Mouse (Mus musculus) left cerebral cortex, postnatal 10 days (tissue): ENCODE results near the gene Mcm10. TPM values are rescaled to one million over a fixed set of nuclear protein-coding genes. Genes with fewer than 3 reads are reported as not detected.

Experiments used
- DNase-seq, 2 experiments: peaks; one replicate each; pipeline ENCODE4 v3.0.0; 2021 to 2022; ENCODE audit warnings: low spot score in 2 of 2, mixed read lengths in 1 of 2; ENCODE audit errors: extremely low spot score in 1 of 2
- intact Hi-C: fragments of 180-260 bp; cut with DNase I; formaldehyde crosslinking; loops from one replicate; pipeline ENCODE4 v1.15.1; 2025
- total RNA-seq, 2 experiments: library from RNA; stranded (reverse); gene quantifications; 2 replicates each; pipeline ENCODE4 v1.2.3; 2021

Mcm10 gene
- total RNA-seq, 2 experiments from 2014 or later: 2.6 to 2.9 TPM

- DNase-seq: no peak
- intact Hi-C loops: no loop called here
These were observed 22.2 kb upstream of the Mcm10 start for GRCm38 (mm10) chr2:5034801-5035200.

- no peak for DNase-seq
- intact Hi-C loops: no loop called here
These were observed 21.2 kb upstream of the Mcm10 start for GRCm38 (mm10) chr2:5033546-5034420.

DNA sequence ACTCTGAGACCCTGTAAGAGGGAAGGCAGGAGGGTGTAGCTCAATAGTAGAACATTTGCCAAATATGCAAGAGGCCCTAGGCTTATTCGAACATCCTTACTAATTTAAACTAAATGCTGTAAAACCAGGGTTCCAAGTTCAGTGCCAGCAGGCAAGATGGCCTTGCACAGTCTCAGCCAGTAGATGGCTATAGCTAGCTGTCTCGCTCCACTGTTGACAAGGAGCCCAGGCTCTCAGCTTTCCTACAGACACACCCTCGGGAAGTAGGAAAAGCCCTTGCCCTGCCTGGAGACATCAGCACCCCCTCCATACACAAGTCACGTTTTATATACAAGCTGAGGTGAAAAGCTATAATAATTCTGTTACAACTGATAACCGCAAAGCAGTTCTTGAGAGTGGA is 20.1 kb upstream of the Mcm10 start:
- intact Hi-C loops: no loop called here
- DNase-seq: no peak

DNA sequence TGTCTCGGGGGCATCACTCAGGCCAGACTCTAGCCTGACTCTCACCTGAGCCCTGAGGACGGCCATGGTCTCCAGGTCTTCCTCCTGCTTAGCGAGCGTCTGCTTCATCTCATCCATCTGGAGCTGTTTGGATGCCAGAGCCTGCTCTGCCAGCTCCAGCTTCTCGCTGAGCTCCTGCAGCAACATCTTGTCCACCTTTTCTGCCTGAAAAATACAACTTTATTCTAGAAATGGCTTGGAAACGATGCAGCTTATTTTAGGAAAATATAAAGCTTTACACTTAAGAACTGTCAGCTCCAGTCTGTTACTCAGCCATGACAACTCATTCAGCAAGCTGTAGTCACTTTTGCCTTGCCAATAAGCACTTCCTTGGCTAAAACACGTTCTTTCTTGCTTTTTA is 18.6 kb upstream of the Mcm10 start:
- intact Hi-C loops: no loop called here
- DNase-seq: peak in 1 of 2 experiments; percentile 47

- intact Hi-C loops: no loop called here
These were observed 17.2 kb upstream of the Mcm10 start for GRCm38 (mm10) chr2:5029808-5030207.

GRCm38 (mm10) chr2:5028047-5028446 is 15.5 kb upstream of the Mcm10 start:
- intact Hi-C loops: no loop called here
- DNase-seq: no peak

More at GRCm38 (mm10) chr2:5029808-5030207, 17.2 kb upstream of the Mcm10 start:
- DNase-seq: no peak

GRCm38 (mm10) chr2:5027057-5027456 is 14.5 kb upstream of the Mcm10 start:
- intact Hi-C loops: no loop called here
- no peak for DNase-seq

- intact Hi-C loops: no loop called here
- no peak for DNase-seq
These were observed 12.7 kb upstream of the Mcm10 start for GRCm38 (mm10) chr2:5025162-5025733.

- intact Hi-C loops: no loop called here
- DNase-seq: no peak
These were observed 11.3 kb upstream of the Mcm10 start for GRCm38 (mm10) chr2:5023699-5024399.

GRCm38 (mm10) chr2:5023275-5023674 is 10.7 kb upstream of the Mcm10 start:
- DNase-seq: no peak
- intact Hi-C loops: no loop called here

- intact Hi-C loops: no loop called here
- no peak for DNase-seq
These were observed 7.1 kb upstream of the Mcm10 start for GRCm38 (mm10) chr2:5019708-5020107.

DNA sequence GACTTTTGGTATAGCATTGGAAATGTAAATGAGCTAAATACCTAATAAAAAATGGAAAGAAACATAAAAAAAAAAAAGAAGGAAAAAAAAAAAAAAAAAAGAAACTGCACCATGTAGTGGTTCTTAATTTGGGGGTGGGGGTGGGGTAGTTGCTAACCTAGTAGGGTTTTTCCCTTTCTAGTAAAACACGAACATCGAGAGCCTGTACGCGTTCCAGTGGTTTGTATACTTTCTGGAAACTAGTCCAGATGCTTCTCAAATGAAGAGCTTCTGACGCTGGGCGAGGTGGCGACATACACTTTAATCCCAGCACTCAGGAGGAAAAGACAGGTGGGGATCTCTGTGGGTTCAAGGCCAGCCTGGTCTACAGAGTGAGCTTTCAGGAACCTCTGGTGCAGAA is 4.3 kb upstream of the Mcm10 start:
- DNase-seq: no peak
- intact Hi-C loops: no loop called here

- intact Hi-C loops: no loop called here
- DNase-seq: no peak
These were observed 2.9 kb upstream of the Mcm10 start for GRCm38 (mm10) chr2:5015527-5015926.

GRCm38 (mm10) chr2:5014616-5015015 is 2.0 kb upstream of the Mcm10 start:
- no peak for DNase-seq
- intact Hi-C loops: no loop called here

GRCm38 (mm10) chr2:5011898-5012490 is 597 bp downstream of the Mcm10 start:
- intact Hi-C loops: no loop called here

DNA sequence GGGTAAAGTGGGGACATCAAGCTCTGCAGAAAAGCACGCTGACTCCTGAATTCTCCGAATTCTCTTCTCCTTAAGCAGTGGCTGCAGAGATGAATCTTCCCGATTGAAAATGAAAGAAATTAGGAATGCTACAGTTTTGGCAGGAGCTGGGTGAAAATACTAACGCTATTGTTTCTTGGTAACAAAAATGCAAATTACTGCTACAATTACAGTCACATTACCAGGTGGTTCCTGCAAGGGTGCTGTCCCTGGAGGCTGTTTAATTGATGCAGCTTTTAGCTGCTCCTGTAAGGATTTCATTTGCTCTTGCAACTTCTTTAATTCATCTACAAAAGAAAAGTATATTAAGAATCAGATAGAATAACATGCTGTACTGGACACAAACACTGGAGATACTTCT is 5.5 kb downstream of the Mcm10 start:
- intact Hi-C loops: no loop called here
- DNase-seq: no peak

More at GRCm38 (mm10) chr2:5011898-5012490, 597 bp downstream of the Mcm10 start:
- DNase-seq: no peak

DNA sequence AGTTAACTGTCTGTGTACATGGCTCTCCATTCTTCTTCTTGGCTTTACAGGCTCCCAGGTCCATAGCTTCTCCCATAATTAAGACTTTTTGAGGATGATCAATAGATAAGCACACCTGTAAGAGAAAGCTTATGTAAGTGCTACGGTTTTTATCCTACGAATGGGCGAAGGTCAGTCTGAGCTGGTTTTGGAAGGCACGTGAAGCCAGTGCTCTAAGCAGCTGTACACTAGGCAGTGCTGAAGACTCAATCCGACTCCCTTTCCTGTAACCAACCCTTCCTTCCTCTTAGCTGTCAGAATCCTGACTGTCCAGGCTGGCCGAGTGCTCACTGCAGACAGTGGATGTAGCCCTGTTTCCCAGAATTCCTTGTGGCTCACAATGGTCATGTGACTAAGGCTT is 11.3 kb downstream of the Mcm10 start:
- DNase-seq: no peak
- intact Hi-C loops: no loop called here

- intact Hi-C loops: no loop called here
These were observed 13.7 kb downstream of the Mcm10 start for GRCm38 (mm10) chr2:4998905-4999304.

DNA sequence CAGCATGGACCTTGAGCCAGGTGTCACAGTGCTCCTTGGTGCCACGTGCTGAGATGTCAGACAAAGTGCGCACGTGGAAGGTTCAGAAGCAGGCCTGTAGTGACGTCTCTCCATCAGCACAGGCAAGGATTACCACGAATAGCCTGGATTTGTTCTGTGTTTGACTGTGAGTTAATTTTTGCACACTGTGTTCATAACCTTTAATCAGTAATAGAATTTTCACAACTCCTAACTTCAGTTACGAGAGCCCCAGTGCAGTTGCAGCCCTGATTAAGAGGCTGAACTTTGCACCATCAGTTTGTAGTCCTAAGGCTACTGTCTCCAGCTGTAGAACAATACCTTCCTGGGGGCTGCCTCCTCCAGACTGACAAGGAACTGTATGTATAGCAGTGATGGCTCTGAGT is 16.2 kb downstream of the Mcm10 start:
- DNase-seq: no peak
- intact Hi-C loops: no loop called here

More at GRCm38 (mm10) chr2:4998905-4999304, 13.7 kb downstream of the Mcm10 start:
- no peak for DNase-seq
